Mouse (Mus musculus) forebrain, embryonic 13.5 days (tissue): ENCODE results near the gene Slc36a3. TPM values are rescaled to one million over a fixed set of nuclear protein-coding genes. Genes with fewer than 3 reads are reported as not detected.

Experiments
- ATAC-seq: fragments of 200-750 bp; cut with Nextera tagmentation; 2 replicates; pipeline ENCODE4 v1.8.0; 2017
- H3K27ac ChIP-seq: fragments of 300-500 bp; sonication (generic); 2 replicates; pipeline ENCODE4 v1.5.1; 2015; ENCODE audit warnings: inconsistent platforms, mild to moderate bottlenecking, moderate library complexity
- H3K27me3 ChIP-seq: fragments of 300-500 bp; sonication (generic); 2 replicates; pipeline ENCODE4 v1.6.1; 2015; ENCODE audit warnings: mild to moderate bottlenecking, inconsistent platforms
- H3K36me3 ChIP-seq: fragments of 300-500 bp; sonication (generic); 2 replicates; pipeline ENCODE4 v1.6.1; 2015; ENCODE audit warnings: mild to moderate bottlenecking, inconsistent platforms; ENCODE audit not compliant: poor library complexity, severe bottlenecking
- H3K4me1 ChIP-seq: fragments of 300-500 bp; sonication (generic); 2 replicates; pipeline ENCODE4 v1.6.1; 2015; ENCODE audit warnings: inconsistent platforms
- H3K4me2 ChIP-seq: fragments of 300-500 bp; sonication (generic); 2 replicates; pipeline ENCODE4 v1.6.1; 2015; ENCODE audit warnings: inconsistent platforms, mild to moderate bottlenecking, moderate library complexity
- H3K4me3 ChIP-seq: fragments of 300-500 bp; sonication (generic); 2 replicates; pipeline ENCODE4 v1.5.1; 2015; ENCODE audit warnings: mild to moderate bottlenecking, inconsistent platforms
- H3K9ac ChIP-seq: fragments of 300-500 bp; sonication (generic); 2 replicates; pipeline ENCODE4 v1.6.1; 2015; ENCODE audit warnings: mild to moderate bottlenecking, inconsistent platforms
- H3K9me3 ChIP-seq: fragments of 300-500 bp; sonication (generic); replicated peaks from 2 replicates; pipeline ENCODE4 v1.6.1; 2016; ENCODE audit warnings: inconsistent platforms
- WGBS: fragments of 180-500 bp; shearing (Covaris S2); methylation state at CpG from one replicate; pipeline ENCODE4 v1.1.7; 2015; 5-methylcytosine and 5-hydroxymethylcytosine counted together
- polyA plus RNA-seq: library from polyadenylated mRNA; unstranded; fragments of >200 nt; fragmentation: Nextera tagmentation; extraction: Ambion mirVana; gene quantifications from 2 replicates; pipeline ENCODE4 v1.2.1, GENCODE M21; 2015

The Slc36a3 gene
- polyA plus RNA-seq, 1 experiment from 2014 or later: not detected

DNA sequence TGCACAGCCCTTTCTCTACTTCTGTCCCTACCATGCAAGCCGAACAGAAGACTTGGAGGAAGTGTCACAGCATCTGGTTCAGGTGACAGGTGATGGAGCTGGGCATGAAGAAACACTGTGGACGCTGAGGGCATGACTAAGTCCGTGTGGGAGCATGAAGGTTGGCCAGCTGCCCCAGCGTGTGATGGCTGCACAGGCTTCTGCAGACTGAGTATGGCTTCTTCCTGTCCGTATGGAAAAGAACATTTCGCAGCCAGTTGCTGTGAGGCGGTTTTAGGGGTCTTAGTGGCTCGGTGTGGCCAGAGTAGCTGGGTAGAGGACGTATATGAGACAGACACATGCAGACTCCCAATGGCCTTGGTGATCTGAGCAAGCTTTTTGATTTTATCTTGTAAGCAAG is 70.3 kb downstream of the Slc36a3 start:
- Histone ChIP-seq H3K4me1 (peaks cover 14% of the 10 kb centered on the region), H3K4me2 (no peak overlapping the region), H3K4me3 (no peak overlapping the region), H3K9ac (no peak overlapping the region), H3K27me3 (peaks cover 20% of the 10 kb centered on the region), H3K27ac (no peak overlapping the region), H3K36me3 (no peaks in the 10 kb centered on the region), H3K9me3 (0 out of 2 replicates have a peak, but pooled peaks cover 4% of the 10 kb centered on the region)
- 90% methylated on average over 9 of the region's 9 CpGs for WGBS
- no peak for ATAC-seq

DNA sequence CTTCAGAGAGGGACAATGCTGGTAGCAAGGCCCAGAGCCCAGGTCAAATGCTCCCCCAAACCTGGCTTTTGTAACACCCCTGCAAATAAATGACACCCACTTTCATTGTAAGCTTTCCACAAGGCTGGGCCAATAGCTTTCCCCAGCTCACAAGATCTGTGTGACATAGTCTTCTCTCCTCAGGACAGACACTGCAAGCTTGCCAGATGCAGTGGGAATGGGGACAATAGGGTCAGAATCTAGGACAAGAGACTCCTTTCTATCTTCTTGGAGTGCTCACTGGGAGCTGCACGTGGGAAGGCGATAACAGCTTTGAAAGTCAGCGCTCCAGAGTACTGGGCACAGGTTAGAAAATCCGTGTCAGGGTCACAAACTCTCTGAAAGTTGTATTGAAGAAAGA is 72.3 kb downstream of the Slc36a3 start:
- Histone ChIP-seq H3K36me3 (no peaks in the 10 kb centered on the region), H3K27ac (no peak overlapping the region), H3K27me3 (peaks cover 20% of the 10 kb centered on the region), H3K4me2 (no peak overlapping the region), H3K4me1 (peaks cover 18% of the 10 kb centered on the region), H3K9me3 (0 out of 2 replicates have a peak, but pooled peaks cover 4% of the 10 kb centered on the region), H3K9ac (no peak overlapping the region), H3K4me3 (no peak overlapping the region)
- WGBS: 62% methylated on average over 4 of the region's 4 CpGs
- ATAC-seq: no peak

DNA sequence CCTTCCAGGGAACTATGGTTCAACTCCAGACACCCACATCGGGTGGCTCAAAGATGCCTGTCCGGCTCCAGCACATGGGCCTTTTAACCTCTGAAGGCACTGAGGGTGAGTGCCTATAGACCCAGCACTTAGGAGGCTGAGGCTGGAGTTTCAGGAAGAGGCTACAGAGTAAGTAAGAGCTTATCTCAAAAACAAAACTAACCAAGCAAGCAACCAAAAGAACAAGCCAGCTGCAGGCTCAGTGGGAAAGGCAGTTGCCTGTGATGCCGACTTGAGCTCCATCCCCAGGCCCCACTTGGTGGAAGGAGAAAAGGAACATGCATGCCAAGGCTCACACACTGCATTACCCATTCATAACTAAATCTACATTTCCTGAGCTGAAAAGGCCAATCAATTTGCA is 73.0 kb downstream of the Slc36a3 start:
- whole genome bisulfite sequencing: 55% methylated on average over 3 of the region's 3 CpGs
- Histone ChIP-seq H3K4me3 (no peak overlapping the region), H3K36me3 (no peaks in the 10 kb centered on the region), H3K27me3 (peaks cover 20% of the 10 kb centered on the region), H3K9ac (no peak overlapping the region), H3K9me3 (0 out of 2 replicates have a peak, but pooled peaks cover 4% of the 10 kb centered on the region), H3K4me2 (peak overlapping the region; percentile 87), H3K27ac (no peak overlapping the region), H3K4me1 (peaks cover 18% of the 10 kb centered on the region)
- ATAC-seq: no peak

- no peak within 1 kb of the TSS for H3K27ac ChIP-seq
- peak; percentile 57 for ATAC-seq
- peaks cover 20% of the 10 kb centered on the region for H3K27me3 ChIP-seq
- peak within 1 kb of the TSS; percentile 64 for H3K9ac ChIP-seq
- no peaks in the 10 kb centered on the region for H3K36me3 ChIP-seq
- peak within 1 kb of the TSS; percentile 87 for H3K4me2 ChIP-seq
- peak within 1 kb of the TSS; percentile 41 for H3K4me3 ChIP-seq
- H3K4me1 ChIP-seq: peaks cover 18% of the 10 kb centered on the region
- 0 out of 2 replicates have a peak, but pooled peaks cover 4% of the 10 kb centered on the region for H3K9me3 ChIP-seq
- WGBS: under 1% methylated on average over 50 of the region's 50 CpGs
Observed at GRCm38 (mm10) chr11:55077331-55078231, 73.9 kb downstream of the Slc36a3 start, which contains the start of gene Ccdc69. Gene Ccdc69, minus strand, starts transcription at chr11:55078131.

GRCm38 (mm10) chr11:55076234-55076633 is 75.3 kb downstream of the Slc36a3 start:
- Histone ChIP-seq H3K27ac (no peak overlapping the region), H3K9ac (no peak overlapping the region), H3K4me2 (no peak overlapping the region), H3K4me3 (no peak overlapping the region), H3K36me3 (no peaks in the 10 kb centered on the region), H3K27me3 (peaks cover 20% of the 10 kb centered on the region), H3K9me3 (0 out of 2 replicates have a peak, but pooled peaks cover 4% of the 10 kb centered on the region), H3K4me1 (peaks cover 18% of the 10 kb centered on the region)
- WGBS: 93% methylated on average over 5 of the region's 5 CpGs
- no peak for ATAC-seq

- Histone ChIP-seq H3K9me3 (0 out of 2 replicates have a peak, but pooled peaks cover 4% of the 10 kb centered on the region), H3K4me2 (no peak overlapping the region), H3K36me3 (no peaks in the 10 kb centered on the region), H3K9ac (no peak overlapping the region), H3K4me1 (peaks cover 18% of the 10 kb centered on the region), H3K27ac (no peak overlapping the region), H3K27me3 (peaks cover 20% of the 10 kb centered on the region), H3K4me3 (no peak overlapping the region)
- no peak for ATAC-seq
- WGBS: 48% methylated on average over 2 of the region's 2 CpGs
Observed at GRCm38 (mm10) chr11:55075602-55076001, 75.9 kb downstream of the Slc36a3 start.

Other genes with a start within 250 kb of the Slc36a3 start
- gene Gpx3, start 249.3 kb downstream of the Slc36a3 start, polyA plus RNA-seq: 17.9 and 20.8 TPM in 2 replicates
- gene Tnip1, start 188.8 kb downstream of the Slc36a3 start, polyA plus RNA-seq: 10.4 and 10.8 TPM in 2 replicates
- 28.2 and 29.6 TPM in 2 replicates for gene Anxa6, start 118.3 kb downstream of the Slc36a3 start, polyA plus RNA-seq
- gene Ccdc69, start 73.6 kb downstream of the Slc36a3 start, polyA plus RNA-seq: 0.23 and 0.43 TPM in 2 replicates
- gene Gm2a, start 53.6 kb downstream of the Slc36a3 start, polyA plus RNA-seq: 11.5 and 12.5 TPM in 2 replicates
- gene Slc36a2, start 33.4 kb upstream of the Slc36a3 start, polyA plus RNA-seq: 0.09 and 0.13 TPM in 2 replicates
- 1.6 and 2.2 TPM in 2 replicates for gene Slc36a1, start 52.6 kb upstream of the Slc36a3 start, polyA plus RNA-seq
- not detected in 2 replicates for gene Fat2, start 184.9 kb upstream of the Slc36a3 start, polyA plus RNA-seq